Mouse (Mus musculus): ENCODE measurements around the gene Ctnna3. TPM values are rescaled to one million over a fixed set of nuclear protein-coding genes. Genes with fewer than 3 reads are reported as not detected.
"Not testable (repeated sequence)": the region's sequence is repeated elsewhere in the genome, so short reads cannot be mapped to it uniquely, and the experiment has no call there.

The Ctnna3 gene
- polyA plus RNA-seq, 1 experiment from 2014 or later: 0.92 TPM

DNA sequence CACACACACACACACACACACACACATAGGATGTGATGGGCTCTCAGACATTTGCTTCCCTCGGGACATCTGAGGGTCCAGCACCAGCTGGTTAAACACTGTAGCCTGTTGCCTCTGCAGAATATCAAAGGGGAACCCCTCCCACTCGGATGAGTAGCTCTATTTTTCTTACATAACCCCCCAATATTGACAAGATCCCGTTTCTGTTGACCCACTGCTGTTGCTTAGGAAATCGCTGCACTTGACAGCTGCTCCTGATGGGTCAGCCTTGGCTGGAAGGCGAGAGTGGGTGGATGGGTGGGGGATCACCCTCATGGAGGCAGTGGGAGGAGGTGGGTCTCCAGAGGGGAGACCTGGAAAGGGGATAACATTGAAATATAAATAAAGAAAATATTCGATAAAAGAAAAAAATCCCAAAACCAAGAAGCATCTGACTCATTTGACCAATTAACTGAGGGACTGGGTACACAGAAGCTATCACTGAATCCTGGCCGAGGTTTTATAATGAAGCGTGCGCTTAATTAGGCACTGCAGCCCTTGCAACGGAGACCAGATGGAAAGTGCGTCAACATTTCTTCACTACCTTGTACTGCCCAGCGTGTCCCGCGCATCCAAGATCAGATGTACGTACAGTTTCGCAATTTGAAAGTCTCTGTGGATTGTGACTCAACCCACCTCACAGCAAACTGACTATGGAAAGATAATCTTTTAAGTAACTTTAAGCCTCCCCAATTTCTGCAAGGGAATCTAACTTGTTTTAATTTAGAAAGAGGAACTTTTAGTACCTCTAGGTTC lies 19.5 kb upstream of the Ctnna3 start:
- H3K4me1 ChIP-seq: no peaks in the 10 kb centered on the region
- no peak overlapping the region for H3K9ac ChIP-seq
- no peak for ATAC-seq (ENCODE audit: insufficient number of reproducible peaks, low FRiP score, low TSS enrichment, low read depth)
- H3K4me2 ChIP-seq (replicated peaks): no peak overlapping the region
- no peaks in the 10 kb centered on the region for H3K9me3 ChIP-seq (replicated peaks)
- no peak overlapping the region for H3K4me3 ChIP-seq (replicated peaks)
- H3K36me3 ChIP-seq: no peaks in the 10 kb centered on the region
- WGBS: 57% methylated on average over 16 of the region's 16 CpGs
- H3K27ac ChIP-seq (replicated peaks): no peak overlapping the region
- no peaks in the 10 kb centered on the region for H3K27me3 ChIP-seq

DNA sequence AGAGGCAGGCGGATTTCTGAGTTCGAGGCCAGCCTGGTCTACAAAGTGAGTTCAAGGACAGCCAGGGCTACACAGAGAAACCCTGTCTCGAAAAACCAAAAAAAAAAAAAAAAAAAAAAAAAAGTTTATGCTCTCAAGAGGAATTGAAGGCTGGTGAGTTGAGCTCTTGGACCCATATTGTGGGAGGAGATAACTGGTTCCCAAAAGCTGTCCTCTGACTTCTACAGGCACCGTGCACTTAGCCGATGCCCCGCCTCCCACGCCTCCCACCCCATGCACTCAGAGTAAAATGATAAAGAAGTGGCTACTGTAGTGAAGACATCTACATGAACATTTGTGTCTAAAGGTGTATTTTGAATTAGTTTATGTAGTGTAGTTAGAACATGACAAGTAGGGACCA lies 18.2 kb upstream of the Ctnna3 start:
- not testable (repeated sequence) for H3K4me3 ChIP-seq (replicated peaks); H3K9me3 ChIP-seq (replicated peaks); H3K27ac ChIP-seq (replicated peaks); H3K9ac ChIP-seq; ATAC-seq (ENCODE audit: insufficient number of reproducible peaks, low FRiP score, low TSS enrichment, low read depth); H3K4me2 ChIP-seq (replicated peaks); H3K4me1 ChIP-seq; H3K36me3 ChIP-seq; H3K27me3 ChIP-seq
- 92% methylated on average over 6 of the region's 7 CpGs for WGBS

DNA sequence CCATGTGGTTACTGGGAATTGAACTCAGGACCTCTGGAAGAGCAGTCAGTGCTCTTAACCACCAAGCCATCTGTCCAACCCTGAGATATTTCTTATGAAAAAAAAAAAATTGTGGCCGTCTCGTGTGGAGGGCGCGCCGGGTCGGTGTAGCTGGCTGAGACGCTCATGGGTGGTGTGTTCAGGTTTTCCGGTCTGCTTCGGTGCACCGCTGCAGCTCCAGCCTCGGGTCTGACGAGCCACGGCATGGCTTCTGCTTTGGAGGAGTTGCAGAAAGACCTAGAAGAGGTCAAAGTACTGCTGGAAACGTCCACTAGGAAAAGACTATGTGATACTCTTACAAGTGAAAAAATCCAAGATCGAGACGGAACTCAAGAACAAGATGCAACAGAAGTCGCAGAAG lies 17.1 kb upstream of the Ctnna3 start:
- no peaks in the 10 kb centered on the region for H3K36me3 ChIP-seq
- H3K27me3 ChIP-seq: no peaks in the 10 kb centered on the region
- H3K4me1 ChIP-seq: no peaks in the 10 kb centered on the region
- ATAC-seq (ENCODE audit: insufficient number of reproducible peaks, low FRiP score, low TSS enrichment, low read depth): no peak
- H3K4me3 ChIP-seq (replicated peaks): no peak overlapping the region
- H3K9me3 ChIP-seq (replicated peaks): no peaks in the 10 kb centered on the region
- H3K9ac ChIP-seq: no peak overlapping the region
- no peak overlapping the region for H3K4me2 ChIP-seq (replicated peaks)
- no peak overlapping the region for H3K27ac ChIP-seq (replicated peaks)
- 83% methylated on average over 17 of the region's 17 CpGs for WGBS

DNA sequence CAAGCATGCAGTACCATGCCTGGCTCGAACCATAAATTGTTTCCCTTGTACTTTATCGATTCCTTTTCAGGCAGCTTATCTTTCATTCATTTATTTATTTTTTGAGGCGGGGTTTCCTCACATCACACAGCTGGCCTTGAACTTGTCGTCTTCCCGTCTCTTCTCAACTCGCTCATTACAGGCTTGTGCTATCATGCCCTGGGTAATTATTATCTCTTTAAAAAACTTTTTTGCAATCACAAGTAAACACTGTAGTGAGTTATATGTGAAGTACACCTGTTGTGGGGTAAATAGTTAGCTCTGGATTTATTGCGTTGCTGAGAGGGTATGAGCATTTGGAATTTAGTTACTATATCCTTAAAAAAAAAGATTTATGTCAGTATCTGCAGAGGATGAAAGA lies 14.6 kb upstream of the Ctnna3 start:
- no peaks in the 10 kb centered on the region for H3K36me3 ChIP-seq
- WGBS: 67% methylated on average over 7 of the region's 7 CpGs
- no peak overlapping the region for H3K27ac ChIP-seq (replicated peaks)
- H3K4me3 ChIP-seq (replicated peaks): no peak overlapping the region
- H3K27me3 ChIP-seq: no peaks in the 10 kb centered on the region
- no peaks in the 10 kb centered on the region for H3K9me3 ChIP-seq (replicated peaks)
- ATAC-seq (ENCODE audit: insufficient number of reproducible peaks, low FRiP score, low TSS enrichment, low read depth): no peak
- H3K9ac ChIP-seq: no peak overlapping the region
- H3K4me1 ChIP-seq: no peaks in the 10 kb centered on the region
- H3K4me2 ChIP-seq (replicated peaks): no peak overlapping the region

DNA sequence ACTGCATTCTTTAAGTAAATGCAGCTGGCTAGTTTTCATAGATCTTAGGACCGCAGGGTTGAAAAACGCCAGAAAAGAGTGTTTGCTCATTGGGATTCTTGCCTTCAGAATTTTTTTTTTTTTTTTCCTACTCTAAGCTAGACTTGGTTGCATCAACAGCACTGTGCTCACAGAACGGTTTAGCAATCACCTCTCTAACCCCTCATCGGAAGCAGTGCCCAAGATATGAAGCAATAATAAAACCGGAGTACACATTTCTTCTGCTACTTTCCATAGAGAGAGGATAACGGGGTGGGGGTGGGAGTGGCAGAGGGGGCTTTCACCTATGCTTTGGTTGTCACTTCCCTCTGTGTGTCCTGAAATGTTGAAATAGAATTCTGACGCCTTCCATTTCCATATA lies 14.0 kb upstream of the Ctnna3 start:
- 53% methylated on average over 7 of the region's 7 CpGs for WGBS
- H3K4me2 ChIP-seq (replicated peaks): 0 out of 2 replicates have a peak overlapping the region, but pooled peaks have one; percentile 6

DNA sequence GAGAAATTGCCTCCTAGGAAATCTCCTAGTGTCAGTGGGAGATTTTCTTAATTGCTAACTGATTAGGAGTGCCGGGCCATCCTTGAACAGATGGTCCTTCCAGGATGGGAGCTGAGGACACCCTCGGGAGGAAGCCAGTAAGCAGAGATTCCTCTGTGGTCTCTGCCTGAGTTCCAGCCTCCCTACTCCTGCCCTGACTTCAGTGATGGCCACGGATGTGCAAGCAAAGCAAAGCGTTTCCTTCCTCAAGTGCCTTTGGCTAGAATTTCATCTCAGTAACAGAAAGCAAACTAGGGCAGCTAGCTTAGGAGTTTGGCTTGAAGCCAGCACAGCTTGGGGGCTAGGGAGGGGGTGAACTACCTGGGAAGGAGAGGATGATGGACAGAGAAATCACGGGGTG lies 12.8 kb upstream of the Ctnna3 start:
- ATAC-seq (ENCODE audit: insufficient number of reproducible peaks, low FRiP score, low TSS enrichment, low read depth): no peak
- H3K27me3 ChIP-seq: no peaks in the 10 kb centered on the region
- WGBS: 42% methylated on average over 5 of the region's 5 CpGs
- no peaks in the 10 kb centered on the region for H3K4me1 ChIP-seq
- no peak overlapping the region for H3K9ac ChIP-seq
- H3K36me3 ChIP-seq: no peaks in the 10 kb centered on the region
- H3K9me3 ChIP-seq (replicated peaks): no peaks in the 10 kb centered on the region
- H3K27ac ChIP-seq (replicated peaks): no peak overlapping the region
- no peak overlapping the region for H3K4me2 ChIP-seq (replicated peaks)
- H3K4me3 ChIP-seq (replicated peaks): no peak overlapping the region

More for the DNA sequence above, 14.0 kb upstream of the Ctnna3 start:
- H3K9ac ChIP-seq: no peak overlapping the region
- no peaks in the 10 kb centered on the region for H3K36me3 ChIP-seq
- no peaks in the 10 kb centered on the region for H3K27me3 ChIP-seq
- no peak for ATAC-seq (ENCODE audit: insufficient number of reproducible peaks, low FRiP score, low TSS enrichment, low read depth)
- no peak overlapping the region for H3K4me3 ChIP-seq (replicated peaks)
- H3K27ac ChIP-seq (replicated peaks): no peak overlapping the region
- H3K4me1 ChIP-seq: no peaks in the 10 kb centered on the region
- no peaks in the 10 kb centered on the region for H3K9me3 ChIP-seq (replicated peaks)

DNA sequence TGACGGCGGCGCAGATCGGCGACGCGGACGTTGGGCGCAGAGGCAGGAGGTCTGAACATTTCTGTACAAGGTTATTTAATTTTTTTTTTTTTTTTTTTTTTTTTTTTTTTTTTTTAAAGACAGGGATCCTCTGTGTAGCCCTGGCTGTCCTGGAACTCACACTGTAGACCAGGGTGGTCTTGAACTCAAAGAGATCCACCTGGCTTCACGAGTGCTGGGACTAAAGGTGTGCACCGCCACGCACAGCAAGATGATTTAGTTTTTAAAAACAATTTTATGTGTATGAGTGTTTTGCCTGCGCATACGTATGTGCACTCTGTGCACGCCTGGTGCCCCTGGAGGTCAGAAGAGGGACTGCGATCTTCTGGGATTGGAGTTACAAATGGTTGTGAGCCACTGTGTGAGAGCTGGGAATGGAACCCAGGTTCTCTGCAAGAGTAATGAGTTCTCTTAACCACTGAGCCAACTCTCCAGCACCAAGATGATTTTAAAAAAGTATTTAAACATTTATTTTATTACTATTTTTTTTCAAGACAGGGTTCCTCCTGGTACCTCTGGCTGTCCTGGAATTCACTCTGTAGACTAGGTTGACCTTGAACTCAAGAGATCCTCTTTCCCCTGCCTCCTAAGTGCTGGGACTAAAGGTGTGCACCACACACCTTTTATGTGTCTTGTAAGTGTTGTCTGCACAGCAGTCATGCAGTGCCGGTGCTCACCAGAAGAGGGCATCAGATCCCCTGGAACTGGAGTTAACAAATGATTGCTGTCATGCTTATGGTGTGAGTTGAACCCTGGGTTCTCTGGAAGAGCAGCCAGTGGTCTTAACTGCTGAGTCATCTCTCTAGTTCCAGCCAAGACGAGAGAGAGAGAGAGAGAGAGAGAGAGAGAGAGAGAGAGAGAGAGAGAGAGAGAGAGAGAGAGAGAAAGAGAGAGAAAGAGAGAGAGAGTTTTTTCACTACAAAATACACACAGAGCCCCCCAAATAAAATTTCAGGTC lies 7.9 kb upstream of the Ctnna3 start, which contains the start of gene Gm7075:
Gene Gm7075 (minus strand): TSS at position 51 of the 997 bp plus-strand sequence.
- Histone ChIP-seq H3K36me3 (no peaks in the 10 kb centered on the region), H3K4me1 (no peaks in the 10 kb centered on the region), H3K9ac (no peak within 1 kb of the TSS), H3K27me3 (no peaks in the 10 kb centered on the region), H3K4me3 (replicated peaks) (no peak within 1 kb of the TSS), H3K9me3 (replicated peaks) (no peaks in the 10 kb centered on the region), H3K4me2 (replicated peaks) (no peak within 1 kb of the TSS), H3K27ac (replicated peaks) (no peak within 1 kb of the TSS)
- 87% methylated on average over 18 of the region's 18 CpGs for WGBS
- no peak for ATAC-seq (ENCODE audit: insufficient number of reproducible peaks, low FRiP score, low TSS enrichment, low read depth)

DNA sequence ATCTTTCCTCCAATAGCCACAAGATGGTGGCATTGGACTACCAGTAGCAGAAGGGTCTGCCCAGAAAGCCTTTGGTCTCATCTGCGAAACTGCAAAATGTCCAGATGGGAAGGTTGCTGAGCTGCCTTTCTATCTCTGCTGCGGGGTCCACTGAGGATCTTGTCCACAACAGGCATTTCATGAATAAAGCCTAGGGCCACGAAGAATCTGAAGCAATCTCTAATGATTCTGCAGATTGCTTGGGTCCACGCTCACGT lies 7.2 kb upstream of the Ctnna3 start:
- Histone ChIP-seq H3K27me3 (no peaks in the 10 kb centered on the region), H3K36me3 (no peaks in the 10 kb centered on the region), H3K4me3 (replicated peaks) (no peak overlapping the region), H3K4me2 (replicated peaks) (no peak overlapping the region), H3K9ac (no peak overlapping the region), H3K4me1 (no peaks in the 10 kb centered on the region), H3K9me3 (replicated peaks) (no peaks in the 10 kb centered on the region), H3K27ac (replicated peaks) (no peak overlapping the region)
- ATAC-seq (ENCODE audit: insufficient number of reproducible peaks, low FRiP score, low TSS enrichment, low read depth): no peak
- WGBS: 80% methylated on average over 5 of the region's 5 CpGs

DNA sequence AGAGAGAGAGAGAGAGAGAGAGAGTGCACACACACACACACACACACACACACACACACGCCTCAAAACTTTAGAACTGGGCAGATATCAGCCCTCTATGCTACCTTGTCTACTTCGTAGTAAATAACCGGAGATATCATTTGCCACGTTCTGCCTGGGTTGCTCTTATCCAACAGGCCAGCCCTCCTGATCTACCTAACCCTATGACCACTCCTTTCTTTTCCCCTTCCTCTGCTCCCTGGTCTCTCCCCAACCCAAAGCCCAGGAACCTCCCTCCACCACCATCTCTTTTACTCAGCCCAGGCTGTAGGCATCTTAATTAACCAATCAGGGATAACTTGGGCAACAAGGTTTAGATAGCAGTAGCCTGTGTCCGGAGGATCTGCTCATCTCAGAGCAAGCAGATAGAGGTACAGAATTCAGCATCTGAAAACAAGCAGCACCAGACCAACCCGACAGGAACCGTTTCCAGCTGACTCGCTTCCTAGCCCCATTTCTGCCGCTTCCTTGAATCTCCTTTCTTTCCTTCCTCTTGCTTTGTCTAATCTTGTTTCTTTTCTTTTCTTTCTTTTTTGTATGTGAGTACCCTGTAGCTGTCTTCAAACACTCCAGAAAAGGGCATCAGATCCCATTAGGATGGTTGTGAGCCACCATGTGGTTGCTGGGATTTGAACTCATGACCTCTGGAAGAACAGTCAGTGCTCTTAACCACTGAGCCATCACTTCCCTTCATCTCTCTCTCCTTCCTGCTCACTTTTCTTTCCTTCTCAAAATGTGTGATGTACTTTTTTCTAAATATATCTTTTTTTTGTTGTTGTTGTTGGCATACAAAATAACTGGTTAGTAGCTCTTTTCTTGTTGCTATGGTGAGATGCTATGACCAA lies 6.1 kb upstream of the Ctnna3 start:
- Histone ChIP-seq H3K36me3 (no peaks in the 10 kb centered on the region), H3K4me1 (peaks cover 6% of the 10 kb centered on the region; the same call in 1 of the 2 replicates), H3K27ac (replicated peaks) (no peak overlapping the region)

DNA sequence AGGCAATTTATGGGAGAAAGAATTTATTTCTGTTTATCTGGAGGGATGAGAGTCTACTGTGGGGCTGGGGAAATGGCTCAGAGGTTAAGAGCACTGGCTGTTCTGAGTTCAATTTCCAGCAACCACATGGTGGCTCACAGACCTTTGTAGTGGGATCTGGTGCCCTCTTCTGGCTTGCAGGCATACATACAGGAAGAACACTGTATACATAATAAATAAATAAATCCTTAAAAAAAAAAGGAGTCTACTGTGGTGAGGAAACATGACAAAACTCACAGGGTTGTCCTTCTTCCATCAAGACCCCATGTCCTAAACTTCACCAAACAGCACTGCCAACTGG lies 5.5 kb upstream of the Ctnna3 start:
- H3K4me1 ChIP-seq: peaks cover 6% of the 10 kb centered on the region; the same call in 1 of the 2 replicates
- no peak for ATAC-seq (ENCODE audit: insufficient number of reproducible peaks, low FRiP score, low TSS enrichment, low read depth)
- no peaks in the 10 kb centered on the region for H3K36me3 ChIP-seq

More for the DNA sequence above, 6.1 kb upstream of the Ctnna3 start:
- no peak overlapping the region for H3K4me3 ChIP-seq (replicated peaks)
- no peak overlapping the region for H3K4me2 ChIP-seq (replicated peaks)
- ATAC-seq (ENCODE audit: insufficient number of reproducible peaks, low FRiP score, low TSS enrichment, low read depth): no peak
- no peaks in the 10 kb centered on the region for H3K9me3 ChIP-seq (replicated peaks)
- H3K9ac ChIP-seq: no peak overlapping the region
- no peaks in the 10 kb centered on the region for H3K27me3 ChIP-seq
- 86% methylated on average over 9 of the region's 9 CpGs for WGBS

DNA sequence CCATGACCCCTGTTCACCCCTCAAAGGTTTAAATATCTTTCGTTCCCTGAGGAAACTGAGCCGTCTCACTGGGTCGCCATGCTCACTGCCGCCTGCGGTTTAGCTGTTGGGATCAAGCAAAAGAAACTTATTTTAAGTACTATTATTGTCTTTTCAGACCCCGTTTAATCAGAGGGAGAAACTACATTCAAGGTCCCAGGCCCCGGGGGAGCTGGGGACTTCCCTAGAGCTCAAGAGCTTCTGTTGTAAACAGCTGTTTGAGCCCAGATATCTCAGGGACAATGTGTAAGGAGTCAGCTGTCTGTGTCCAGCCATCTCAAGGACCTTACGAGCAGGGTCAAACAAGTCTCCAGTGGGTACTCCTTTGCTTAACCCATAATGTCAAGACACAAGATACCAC lies 2.8 kb upstream of the Ctnna3 start:
- WGBS: 70% methylated on average over 8 of the region's 8 CpGs
- Histone ChIP-seq H3K9ac (no peak overlapping the region), H3K27ac (replicated peaks) (no peak overlapping the region), H3K36me3 (no peaks in the 10 kb centered on the region), H3K9me3 (replicated peaks) (no peaks in the 10 kb centered on the region), H3K4me3 (replicated peaks) (no peak overlapping the region), H3K4me2 (replicated peaks) (no peak overlapping the region), H3K27me3 (no peaks in the 10 kb centered on the region), H3K4me1 (peaks cover 9% of the 10 kb centered on the region; the same call in 1 of the 2 replicates)
- ATAC-seq (ENCODE audit: insufficient number of reproducible peaks, low FRiP score, low TSS enrichment, low read depth): no peak

More for the DNA sequence above, 5.5 kb upstream of the Ctnna3 start:
- Histone ChIP-seq H3K4me2 (replicated peaks) (no peak overlapping the region), H3K9ac (no peak overlapping the region), H3K27ac (replicated peaks) (no peak overlapping the region), H3K27me3 (no peaks in the 10 kb centered on the region), H3K9me3 (replicated peaks) (no peaks in the 10 kb centered on the region), H3K4me3 (replicated peaks) (no peak overlapping the region)

All from embryonic facial prominence, embryonic 15.5 days (tissue).